Mouse (Mus musculus) neutrophil, adult 83 days (primary cell): ENCODE results near the gene Ppm1a. TPM values are rescaled to one million over a fixed set of nuclear protein-coding genes. Genes with fewer than 3 reads are reported as not detected.

Source experiments
- total RNA-seq, 2 experiments: library from RNA; stranded (reverse); gene quantifications; one replicate each; pipeline ENCODE4 v1.2.4; 2023

Ppm1a gene
- total RNA-seq: 100 to 1,000 TPM; 107 TPM

GRCm38 (mm10) chr12:72757086-72757485 lies at the start of gene Ppm1a:
TSS of gene Ppm1a (plus strand) at chr12:72757455.

Other genes with a start within 250 kb of the Ppm1a start
- under 1 TPM; 0.60 to 0.75 TPM for gene Pcnx4, start 221.1 kb upstream of the Ppm1a start, total RNA-seq
- gene Gm4756, start 107.8 kb upstream of the Ppm1a start, total RNA-seq: not detected
- 100 to 1,000 TPM; 221 to 231 TPM for gene Dhrs7, start 92.5 kb upstream of the Ppm1a start, total RNA-seq
- gene Six6, start 182.4 kb downstream of the Ppm1a start, total RNA-seq: not detected
- not detected for gene 4930447C04Rik, start 183.3 kb downstream of the Ppm1a start, total RNA-seq